Comparison of ENCODE assay signal across 11 mouse cellular contexts in genomic region chr7:118841030-118841745, GRCm38 (mm10). TPM values are rescaled to one million over a fixed set of nuclear protein-coding genes. Genes with fewer than 3 reads are reported as not detected.
DNase-seq lines count a peak whose midpoint lies in the region; ATAC-seq and TF ChIP-seq lines count a peak whose summit lies in the region.
"Had no signal": no experiment of that assay in that cellular context is flagged by ENCODE, and none has a peak within 500 bp of the region (broad histone marks: within the 10 kb centered on the region; RNA-seq: fewer than 3 reads in every experiment).

No protein-coding gene starts in this region.

- H3K9me3 ChIP-seq in hindbrain, embryonic 13.5 days, result no peaks in the 10 kb centered on the region
- H3K9me3 ChIP-seq in hindbrain, embryonic 14.5 days (ENCODE audit: control insufficient read depth, low read length), result no peaks in the 10 kb centered on the region
- no peaks in the 10 kb centered on the region for H3K9me3 ChIP-seq in MEL (replicated peaks; ENCODE audit: insufficient read depth, low read length)
- H3K9me3 ChIP-seq in forebrain, embryonic 16.5 days (ENCODE audit: control insufficient read depth, low read length), result no peaks in the 10 kb centered on the region
- H3K9me3 ChIP-seq in kidney, embryonic 14.5 days (ENCODE audit: control insufficient read depth, low read length), result no peaks in the 10 kb centered on the region
- H3K9me3 ChIP-seq: G1E; neural tube, embryonic 12.5 days had no signal

- peaks cover 99% of the 10 kb centered on the region for H3K36me3 ChIP-seq in hindbrain, embryonic 13.5 days
- H3K36me3 ChIP-seq in hindbrain, embryonic 14.5 days (replicated peaks; ENCODE audit: control insufficient read depth, insufficient read depth), result peaks cover 99% of the 10 kb centered on the region
- peaks cover 0 to 15% of the 10 kb centered on the region in 2 experiments; a peak in 3 of 4 replicates for H3K36me3 ChIP-seq in MEL (ENCODE audit: control insufficient read depth in 1 of 2, insufficient read depth in 2 of 2, low read length in 2 of 2)
- peaks cover 49% of the 10 kb centered on the region for H3K36me3 ChIP-seq in forebrain, embryonic 16.5 days (ENCODE audit: control insufficient read depth, insufficient read depth)
- H3K36me3 ChIP-seq in thymus, adult 2 months (ENCODE audit: control insufficient read depth, insufficient read depth, low read length), result peaks cover 58% of the 10 kb centered on the region
- peaks cover 80% of the 10 kb centered on the region for H3K36me3 ChIP-seq in kidney, embryonic 14.5 days (ENCODE audit: control insufficient read depth, insufficient read depth, low read length)

- TF ChIP-seq POLR2A in MEL (IDR thresholded peaks at IDR 0.05; ENCODE audit: control insufficient read depth in 1 of 2, insufficient read depth in 1 of 2, low read depth in 1 of 2, low read length in 2 of 2, poor library complexity in 1 of 2), result no peak
- no peak for TF ChIP-seq POLR2A in thymus, adult 2 months (IDR thresholded peaks at IDR 0.05; ENCODE audit: control insufficient read depth, extremely low read depth, insufficient read depth, low read length, poor library complexity)

- WGBS in hindbrain, embryonic 13.5 days, result 70% methylated on average over 8 of the region's 8 CpGs
- WGBS in hindbrain, embryonic 14.5 days, result 74% methylated on average over 8 of the region's 8 CpGs
- 47% methylated on average over 8 of the region's 8 CpGs for WGBS in forebrain, embryonic 16.5 days
- 93% methylated on average over 8 of the region's 8 CpGs for WGBS in thymus, adult 2 months
- 81% methylated on average over 8 of the region's 8 CpGs for WGBS in kidney, embryonic 14.5 days

- TF ChIP-seq RAD21 in MEL (IDR thresholded peaks at IDR 0.05; ENCODE audit: low read depth, low read length), result no peak

- H3K4me1 ChIP-seq in hindbrain, embryonic 13.5 days (replicated peaks), result peaks cover 13% of the 10 kb centered on the region
- no peaks in the 10 kb centered on the region for H3K4me1 ChIP-seq in hindbrain, embryonic 14.5 days (replicated peaks; ENCODE audit: control insufficient read depth, insufficient read depth, low read length)
- H3K4me1 ChIP-seq in MEL (ENCODE audit: control insufficient read depth in 1 of 2, insufficient read depth in 2 of 2, low read length in 2 of 2), result peaks cover 0 to 2% of the 10 kb centered on the region in 2 experiments; a peak in 1 of 4 replicates
- H3K4me1 ChIP-seq in forebrain, embryonic 16.5 days (replicated peaks; ENCODE audit: control insufficient read depth, insufficient read depth, low read length), result peaks cover 14% of the 10 kb centered on the region
- no peaks in the 10 kb centered on the region for H3K4me1 ChIP-seq in thymus, adult 2 months (replicated peaks; ENCODE audit: control insufficient read depth, insufficient read depth, low read length)
- H3K4me1 ChIP-seq in kidney, embryonic 14.5 days (ENCODE audit: control insufficient read depth, insufficient read depth, low read length), result no peaks in the 10 kb centered on the region
- H3K4me1 ChIP-seq: embryonic facial prominence, embryonic 12.5 days; neural tube, embryonic 12.5 days had no signal

- ATAC-seq in hindbrain, embryonic 13.5 days (ENCODE audit: low FRiP score), result no peak; the same call in 1 of the 2 replicates
- no peak; the same call in 1 of the 2 replicates for ATAC-seq in hindbrain, embryonic 14.5 days (ENCODE audit: low FRiP score)
- peak; percentile 49; the same call in 1 of the 2 replicates for ATAC-seq in forebrain, embryonic 16.5 days
- ATAC-seq in kidney, embryonic 14.5 days (ENCODE audit: low FRiP score, low TSS enrichment), result no peak

- TF ChIP-seq CTCF in MEL (IDR thresholded peaks at IDR 0.05 in 2 of 3, conservative IDR thresholded peaks at IDR 0.05 in 1 of 3; ENCODE audit: control insufficient read depth in 1 of 3, insufficient read depth in 1 of 3, low read depth in 2 of 3, low read length in 3 of 3, poor library complexity in 1 of 3, severe bottlenecking in 1 of 3), result no peak
- TF ChIP-seq CTCF in thymus, adult 2 months (IDR thresholded peaks at IDR 0.05; ENCODE audit: borderline replicate concordance, control insufficient read depth, extremely low read depth, insufficient read depth, low read length, poor library complexity), result no peak

- no peaks in the 10 kb centered on the region for H3K79me2 ChIP-seq in MEL (ENCODE audit: control insufficient read depth, insufficient read depth, low read length, poor library complexity)

- no peak overlapping the region for H3K9ac ChIP-seq in hindbrain, embryonic 13.5 days
- no peak overlapping the region for H3K9ac ChIP-seq in hindbrain, embryonic 14.5 days
- no peak overlapping the region for H3K9ac ChIP-seq in MEL (ENCODE audit: control insufficient read depth, low read depth, low read length, poor library complexity, severe bottlenecking)
- no peak overlapping the region for H3K9ac ChIP-seq in forebrain, embryonic 16.5 days (replicated peaks; ENCODE audit: low read depth, low read length)
- H3K9ac ChIP-seq in kidney, embryonic 14.5 days (ENCODE audit: low read depth, low read length), result no peak overlapping the region
- H3K9ac ChIP-seq: embryonic facial prominence, embryonic 12.5 days; neural tube, embryonic 12.5 days had no signal

- TF ChIP-seq EP300 in MEL (IDR thresholded peaks at IDR 0.05; ENCODE audit: low read depth in 1 of 2, low read length in 2 of 2), result no peak

- peak overlapping the region; percentile 40; the same call in 1 of the 2 replicates for H3K27ac ChIP-seq in hindbrain, embryonic 13.5 days
- no peak overlapping the region for H3K27ac ChIP-seq in hindbrain, embryonic 14.5 days
- H3K27ac ChIP-seq in MEL (ENCODE audit: control insufficient read depth, low read depth, low read length), result no peak overlapping the region
- H3K27ac ChIP-seq in forebrain, embryonic 16.5 days (ENCODE audit: low read length), result peak overlapping the region; percentile 26
- H3K27ac ChIP-seq in thymus, adult 2 months (ENCODE audit: control insufficient read depth, insufficient read depth, low read length), result no peak overlapping the region
- no peak overlapping the region for H3K27ac ChIP-seq in kidney, embryonic 14.5 days (ENCODE audit: low read depth, low read length)
- H3K27ac ChIP-seq: embryonic facial prominence, embryonic 12.5 days; neural tube, embryonic 12.5 days had no signal

- H3K4me2 ChIP-seq in hindbrain, embryonic 13.5 days, result no peak overlapping the region
- H3K4me2 ChIP-seq in hindbrain, embryonic 14.5 days (replicated peaks), result no peak overlapping the region
- H3K4me2 ChIP-seq in forebrain, embryonic 16.5 days (ENCODE audit: low read length), result no peak overlapping the region
- H3K4me2 ChIP-seq in kidney, embryonic 14.5 days (replicated peaks; ENCODE audit: low read depth, low read length), result no peak overlapping the region
- H3K4me2 ChIP-seq: embryonic facial prominence, embryonic 12.5 days; neural tube, embryonic 12.5 days had no signal

- no peak overlapping the region for H3K4me3 ChIP-seq in hindbrain, embryonic 13.5 days
- no peak overlapping the region for H3K4me3 ChIP-seq in hindbrain, embryonic 14.5 days (replicated peaks; ENCODE audit: low read length)
- H3K4me3 ChIP-seq in MEL (ENCODE audit: control insufficient read depth in 1 of 2, insufficient read depth in 1 of 2, low read depth in 2 of 2, low read length in 2 of 2), result no peak overlapping the region
- no peak overlapping the region for H3K4me3 ChIP-seq in forebrain, embryonic 16.5 days (replicated peaks; ENCODE audit: low read length)
- no peak overlapping the region for H3K4me3 ChIP-seq in thymus, adult 2 months (ENCODE audit: control insufficient read depth, insufficient read depth, low read length)
- no peak overlapping the region for H3K4me3 ChIP-seq in kidney, embryonic 14.5 days (ENCODE audit: low read length)
- H3K4me3 ChIP-seq: embryonic facial prominence, embryonic 12.5 days; neural tube, embryonic 12.5 days had no signal

- H3K27me3 ChIP-seq in hindbrain, embryonic 13.5 days, result no peaks in the 10 kb centered on the region
- H3K27me3 ChIP-seq in hindbrain, embryonic 14.5 days (ENCODE audit: control insufficient read depth, insufficient read depth, low read length), result no peaks in the 10 kb centered on the region
- no peaks in the 10 kb centered on the region for H3K27me3 ChIP-seq in MEL (ENCODE audit: control insufficient read depth in 1 of 2, insufficient read depth in 2 of 2, low read length in 2 of 2)
- no peaks in the 10 kb centered on the region for H3K27me3 ChIP-seq in forebrain, embryonic 16.5 days (replicated peaks; ENCODE audit: control insufficient read depth, insufficient read depth, low read length)
- no peaks in the 10 kb centered on the region for H3K27me3 ChIP-seq in thymus, adult 2 months (ENCODE audit: control insufficient read depth, insufficient read depth, low read length)
- no peaks in the 10 kb centered on the region for H3K27me3 ChIP-seq in kidney, embryonic 14.5 days (ENCODE audit: control insufficient read depth, insufficient read depth, low read length)
- H3K27me3 ChIP-seq: embryonic facial prominence, embryonic 12.5 days; neural tube, embryonic 12.5 days had no signal

- peak; percentile 26 for DNase-seq in adrenal gland, postnatal 14 days
- no peak for DNase-seq in adrenal gland, postnatal 10 days
- DNase-seq in hindbrain, embryonic 14.5 days (ENCODE audit: low spot score), result no peak
- DNase-seq in MEL (ENCODE audit: low read depth, low spot score), result no peak
- no peak for DNase-seq in thymus, adult 2 months

RNA-seq across cellular contexts. Expression of gene Iqck, which starts 14.4 kb away (rescaled TPM):
- total RNA-seq in adrenal gland, postnatal 14 days (2021), result 12.3 and 14.9 TPM in 2 replicates
- 10 to 100 TPM in 1 of 2 experiments, 1 to 10 TPM in 1; 9.1 to 11.9 TPM for total RNA-seq in adrenal gland, postnatal 10 days (2021)
- 3.7 and 4.4 TPM in 2 replicates for polyA plus RNA-seq in hindbrain, embryonic 13.5 days (2015; fragmentation: Nextera tagmentation; extraction: Ambion mirVana)
- polyA plus RNA-seq in hindbrain, embryonic 14.5 days (2014; fragmentation: Nextera tagmentation; extraction: Ambion mirVana), result 4.4 and 4.5 TPM in 2 replicates
- 0.20 and 0.39 TPM in 2 replicates for total RNA-seq in MEL (2012; rRNA removed)
- polyA plus RNA-seq in MEL (2012; ENCODE audit: insufficient read depth in 1 of 2, insufficient read length in 2 of 2, low read depth in 1 of 2, low replicate concordance in 2 of 2, missing spikeins in 1 of 2), result under 1 TPM in 1 of 2 experiments, not detected in 1; 0.40 TPM
- 3.9 and 4.5 TPM in 2 replicates for polyA plus RNA-seq in forebrain, embryonic 16.5 days (2015; fragmentation: Nextera tagmentation; extraction: Ambion mirVana)
- 1.1 TPM in 2 replicates for polyA plus RNA-seq in thymus, adult 2 months (2012; rRNA removed)
- polyA plus RNA-seq in kidney, embryonic 14.5 days (2014; fragmentation: Nextera tagmentation; extraction: Ambion mirVana), result 3.0 and 4.2 TPM in 2 replicates

RNA-seq across cellular contexts. Expression of gene Knop1, which starts 14.9 kb away (rescaled TPM):
- total RNA-seq in adrenal gland, postnatal 14 days (2021), result 52.2 and 54.9 TPM in 2 replicates
- 10 to 100 TPM; 50.7 to 54.5 TPM for total RNA-seq in adrenal gland, postnatal 10 days (2021)
- 102 TPM in 2 replicates for polyA plus RNA-seq in hindbrain, embryonic 13.5 days (2015; fragmentation: Nextera tagmentation; extraction: Ambion mirVana)
- polyA plus RNA-seq in hindbrain, embryonic 14.5 days (2014; fragmentation: Nextera tagmentation; extraction: Ambion mirVana), result 55.0 and 64.8 TPM in 2 replicates
- 40.3 and 46.8 TPM in 2 replicates for total RNA-seq in MEL (2012; rRNA removed)
- polyA plus RNA-seq in MEL (2012; ENCODE audit: insufficient read depth in 1 of 2, insufficient read length in 2 of 2, low read depth in 1 of 2, low replicate concordance in 2 of 2, missing spikeins in 1 of 2), result 10 to 100 TPM in 1 of 2 experiments, not detected in 1; 66.9 TPM
- polyA plus RNA-seq in forebrain, embryonic 16.5 days (2015; fragmentation: Nextera tagmentation; extraction: Ambion mirVana), result 69.1 and 70.3 TPM in 2 replicates
- polyA plus RNA-seq in thymus, adult 2 months (2012; rRNA removed), result 11.8 and 13.3 TPM in 2 replicates
- 144 and 171 TPM in 2 replicates for polyA plus RNA-seq in kidney, embryonic 14.5 days (2014; fragmentation: Nextera tagmentation; extraction: Ambion mirVana)

Comparison
In these comparisons a context has a peak if more than half of its experiments do, and no peak if none do; other contexts are left out.
1. H3K27ac ChIP-seq: peak in hindbrain, embryonic 13.5 days (single experiment) and forebrain, embryonic 16.5 days (single experiment); none in hindbrain, embryonic 14.5 days (single experiment), MEL (single experiment), thymus, adult 2 months (single experiment) and kidney, embryonic 14.5 days (single experiment).